Mouse (Mus musculus): ENCODE results near the gene Acan.
A peak's percentile ranks its signal among the peaks of the same experiment; 100 is the strongest.

DNA sequence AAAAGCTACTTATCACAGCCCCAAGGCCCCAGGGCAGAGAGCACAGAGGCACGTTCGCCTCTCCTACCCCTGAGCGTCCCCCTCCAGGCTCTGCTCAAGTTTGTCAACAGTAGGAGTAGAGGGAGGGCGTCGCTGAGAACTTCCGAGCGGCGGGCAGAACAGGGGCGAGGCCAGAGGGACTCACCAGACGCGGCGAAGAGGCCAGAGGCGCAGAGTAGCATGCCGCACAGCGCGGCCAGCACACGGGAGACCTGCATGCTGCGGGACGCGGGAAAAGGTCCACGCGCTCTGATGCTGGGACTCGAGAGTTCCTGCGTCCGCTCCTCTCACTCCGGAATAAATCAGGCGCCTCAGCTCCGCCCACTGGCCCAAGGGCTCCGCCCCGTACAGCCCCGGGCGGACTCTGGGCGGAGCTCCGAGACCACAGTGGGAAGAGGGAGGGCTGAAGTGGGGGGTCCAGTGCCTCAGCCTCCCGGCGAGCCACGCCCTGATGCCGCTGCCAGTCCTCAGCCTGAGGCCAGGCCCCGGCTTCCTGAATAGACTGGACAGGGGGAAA, 95.5 kb downstream of the Acan start, which contains the start of gene Mfge8:
- TF ChIP-seq CTCF (IDR thresholded peaks at IDR 0.05 in 2 of 3, conservative IDR thresholded peaks at IDR 0.05 in 1 of 3; ENCODE audit: control insufficient read depth in 1 of 3, insufficient read depth in 1 of 3, low read depth in 2 of 3, low read length in 3 of 3, poor library complexity in 1 of 3, severe bottlenecking in 1 of 3) = no peak
- TF ChIP-seq MAX (IDR thresholded peaks at IDR 0.05; ENCODE audit: low read length) = 0 out of 2 replicates have a peak, but pooled peaks have one; percentile 46
- TF ChIP-seq BHLHE40 (IDR thresholded peaks at IDR 0.05; ENCODE audit: borderline replicate concordance, low read depth, low read length) = no peak
- no peak for TF ChIP-seq EP300 (IDR thresholded peaks at IDR 0.05; ENCODE audit: low read depth in 1 of 2, low read length in 2 of 2)
- no peak for TF ChIP-seq NELFE (IDR thresholded peaks at IDR 0.05; ENCODE audit: low read depth, low read length)
- no peak for TF ChIP-seq E2F4 (IDR thresholded peaks at IDR 0.05; ENCODE audit: borderline replicate concordance, low read depth, low read length)
- no peak for TF ChIP-seq POLR2A (IDR thresholded peaks at IDR 0.05; ENCODE audit: control insufficient read depth in 1 of 2, insufficient read depth in 1 of 2, low read depth in 1 of 2, low read length in 2 of 2, poor library complexity in 1 of 2)
